Mouse (Mus musculus) myocyte (in vitro differentiated cells): ENCODE results near the gene Nr2f1. TPM values are rescaled to one million over a fixed set of nuclear protein-coding genes. Genes with fewer than 3 reads are reported as not detected.

ENCODE experiments used
- H3K27me3 ChIP-seq: one replicate; pipeline ENCODE4 v1.6.1; 2011; ENCODE audit not compliant: control insufficient read depth, insufficient read depth, insufficient read length
- H3K36me3 ChIP-seq: one replicate; pipeline ENCODE4 v1.6.1; 2011; ENCODE audit not compliant: control insufficient read depth, insufficient read depth
- H3K4me2 ChIP-seq: one replicate; pipeline ENCODE4 v1.6.1; 2011; ENCODE audit warnings: low read depth, control low read depth
- H3K4me3 ChIP-seq: one replicate; pipeline ENCODE4 v1.5.1; 2011; ENCODE audit warnings: mild to moderate bottlenecking, control low read depth, moderate library complexity
- H3K79me2 ChIP-seq: one replicate; pipeline ENCODE4 v1.6.1; 2011; ENCODE audit not compliant: control insufficient read depth, insufficient read depth
- H3ac ChIP-seq: one replicate; pipeline ENCODE4 v1.6.1; 2011; ENCODE audit not compliant: control insufficient read depth, insufficient read length
- CEBPB ChIP-seq: IDR thresholded peaks from 2 replicates; pipeline ENCODE4 v1.6.1; 2011; ENCODE audit warnings: mild to moderate bottlenecking, moderate library complexity; ENCODE audit not compliant: poor library complexity, insufficient read depth, severe bottlenecking
- E2F4 ChIP-seq: IDR thresholded peaks from one replicate; pipeline ENCODE4 v1.6.1; 2011; ENCODE audit warnings: mild to moderate bottlenecking, control low read depth, moderate library complexity; ENCODE audit not compliant: insufficient read depth
- MAX ChIP-seq: IDR thresholded peaks from one replicate; pipeline ENCODE4 v1.6.1; 2011; ENCODE audit warnings: low read depth, mild to moderate bottlenecking, control low read depth
- MYOD1 ChIP-seq, 3 experiments: IDR thresholded peaks; one replicate each; pipeline ENCODE4 v1.6.1; 2011; ENCODE audit warnings: control low read depth in 2 of 3, low read depth in 2 of 3, mild to moderate bottlenecking in 2 of 3, moderate library complexity in 1 of 3; ENCODE audit not compliant: insufficient read length in 2 of 3, control insufficient read depth in 1 of 3
- MYOG ChIP-seq, 3 experiments: IDR thresholded peaks; one replicate each; pipeline ENCODE4 v1.6.1; 2011; ENCODE audit warnings: control low read depth in 2 of 3, low read depth in 2 of 3, mild to moderate bottlenecking in 2 of 3; ENCODE audit not compliant: insufficient read length in 2 of 3, control insufficient read depth in 1 of 3, insufficient read depth in 1 of 3
- POLR2A ChIP-seq: IDR thresholded peaks from one replicate; pipeline ENCODE4 v1.6.1; 2011; ENCODE audit warnings: low read depth, mild to moderate bottlenecking, control low read depth, moderate library complexity; ENCODE audit not compliant: insufficient read length
- POLR2AphosphoS2 ChIP-seq: IDR thresholded peaks from one replicate; pipeline ENCODE4 v1.6.1; 2011; ENCODE audit warnings: low read depth, control low read depth; ENCODE audit not compliant: insufficient read length
- REST ChIP-seq: IDR thresholded peaks from one replicate; pipeline ENCODE4 v1.6.1; 2011; ENCODE audit warnings: mild to moderate bottlenecking, control low read depth, moderate library complexity; ENCODE audit not compliant: insufficient read depth, insufficient read length
- SRF ChIP-seq: IDR thresholded peaks from one replicate; pipeline ENCODE4 v1.6.1; 2011; ENCODE audit warnings: low read depth; ENCODE audit not compliant: control insufficient read depth, insufficient read length
- TCF12 ChIP-seq: IDR thresholded peaks from one replicate; pipeline ENCODE4 v1.6.1; 2011; ENCODE audit warnings: mild to moderate bottlenecking, control low read depth; ENCODE audit not compliant: poor library complexity, insufficient read depth, severe bottlenecking
- TCF3 ChIP-seq: IDR thresholded peaks from one replicate; pipeline ENCODE4 v1.6.1; 2011; ENCODE audit warnings: low read depth, control low read depth; ENCODE audit not compliant: insufficient read length
- USF1 ChIP-seq: IDR thresholded peaks from one replicate; pipeline ENCODE4 v1.6.1; 2011; ENCODE audit warnings: low read depth, mild to moderate bottlenecking, control low read depth, moderate library complexity
- polyA plus RNA-seq: library from polyadenylated mRNA; unstranded; fragments of >200 nt; fragmentation: generic; extraction: Trizol; gene quantifications from one replicate; pipeline ENCODE4 v1.2.1, GENCODE M21; 2012; ENCODE audit warnings: missing spikeins

The Nr2f1 gene
- polyA plus RNA-seq, 1 experiment, result 5.8 TPM

DNA sequence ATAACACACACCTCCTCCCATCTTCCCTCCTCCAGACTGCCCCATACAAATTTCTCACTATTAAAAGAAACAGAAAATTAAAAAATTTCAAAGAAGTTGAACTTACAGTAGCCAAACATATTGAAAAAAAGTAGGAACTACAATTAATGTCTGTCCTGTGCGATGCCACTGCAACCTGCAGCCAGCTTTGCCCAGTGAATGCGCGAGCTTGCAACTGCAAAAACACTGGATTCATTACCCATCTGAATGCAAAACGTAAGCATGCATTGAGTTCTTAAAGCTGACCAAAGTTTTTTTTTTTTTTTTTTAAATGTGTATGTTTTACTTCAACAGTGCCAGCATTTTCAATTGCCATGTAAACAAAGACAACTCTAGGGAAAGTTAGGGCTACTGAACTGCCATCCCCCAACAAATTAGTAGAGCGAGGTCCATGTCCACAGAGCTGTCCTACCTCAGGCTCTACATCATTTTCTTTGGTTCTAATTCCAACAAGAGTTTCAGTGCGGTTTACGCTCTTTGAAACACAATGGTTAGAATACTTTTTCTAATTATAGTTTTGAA is 3.2 kb downstream of the Nr2f1 start:
- no peak for TF ChIP-seq CEBPB
- TF ChIP-seq E2F4, result no peak
- no peak for TF ChIP-seq POLR2A
- no peak for TF ChIP-seq SRF
- no peak for TF ChIP-seq MAX
- no peak for TF ChIP-seq TCF12
- TF ChIP-seq USF1, result no peak
- no peak for TF ChIP-seq MYOG (IDR thresholded peaks at IDR 0.05; ENCODE audit: control insufficient read depth in 1 of 3, insufficient read depth in 1 of 3, insufficient read length in 2 of 3, low read depth in 2 of 3)
- Histone ChIP-seq H3K36me3 (no peaks in the 10 kb centered on the region), H3K27me3 (no peaks in the 10 kb centered on the region), H3ac (no peak overlapping the region), H3K4me3 (no peak overlapping the region), H3K4me2 (no peak overlapping the region), H3K79me2 (peaks cover 10% of the 10 kb centered on the region)

DNA sequence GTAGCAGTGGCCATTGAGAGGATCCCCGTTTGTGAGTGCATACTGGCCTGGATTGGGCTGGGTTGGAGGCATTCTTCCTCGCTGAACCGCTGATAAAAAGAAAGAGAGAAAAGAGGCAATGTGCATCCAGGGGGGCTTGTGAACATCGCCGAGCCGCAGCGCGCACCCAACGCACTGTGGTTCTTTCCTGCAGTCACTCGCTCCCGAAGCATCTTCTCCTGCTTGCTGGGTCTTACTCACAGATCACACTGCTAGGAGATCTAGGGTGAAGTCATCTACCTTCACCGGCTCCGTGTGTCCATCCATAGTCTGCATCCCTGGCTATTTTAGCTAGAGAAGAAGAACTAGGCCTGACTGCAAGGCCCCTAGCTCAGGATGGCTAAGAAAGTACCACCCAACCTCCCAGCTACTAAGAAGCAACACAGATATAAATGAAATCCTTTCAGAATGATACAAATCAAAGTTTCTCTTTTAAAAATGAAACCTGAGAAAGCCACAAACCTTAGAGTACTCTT is 3.9 kb downstream of the Nr2f1 start:
- Histone ChIP-seq H3K4me3 (no peak overlapping the region), H3ac (no peak overlapping the region), H3K36me3 (no peaks in the 10 kb centered on the region), H3K79me2 (peaks cover 10% of the 10 kb centered on the region), H3K4me2 (no peak overlapping the region), H3K27me3 (no peaks in the 10 kb centered on the region)
- no peak for TF ChIP-seq TCF12
- TF ChIP-seq MYOD1 (IDR thresholded peaks at IDR 0.05; ENCODE audit: control insufficient read depth in 1 of 3, insufficient read length in 2 of 3, low read depth in 2 of 3), result no peak
- TF ChIP-seq CEBPB, result no peak
- no peak for TF ChIP-seq TCF3
- no peak for TF ChIP-seq REST

DNA sequence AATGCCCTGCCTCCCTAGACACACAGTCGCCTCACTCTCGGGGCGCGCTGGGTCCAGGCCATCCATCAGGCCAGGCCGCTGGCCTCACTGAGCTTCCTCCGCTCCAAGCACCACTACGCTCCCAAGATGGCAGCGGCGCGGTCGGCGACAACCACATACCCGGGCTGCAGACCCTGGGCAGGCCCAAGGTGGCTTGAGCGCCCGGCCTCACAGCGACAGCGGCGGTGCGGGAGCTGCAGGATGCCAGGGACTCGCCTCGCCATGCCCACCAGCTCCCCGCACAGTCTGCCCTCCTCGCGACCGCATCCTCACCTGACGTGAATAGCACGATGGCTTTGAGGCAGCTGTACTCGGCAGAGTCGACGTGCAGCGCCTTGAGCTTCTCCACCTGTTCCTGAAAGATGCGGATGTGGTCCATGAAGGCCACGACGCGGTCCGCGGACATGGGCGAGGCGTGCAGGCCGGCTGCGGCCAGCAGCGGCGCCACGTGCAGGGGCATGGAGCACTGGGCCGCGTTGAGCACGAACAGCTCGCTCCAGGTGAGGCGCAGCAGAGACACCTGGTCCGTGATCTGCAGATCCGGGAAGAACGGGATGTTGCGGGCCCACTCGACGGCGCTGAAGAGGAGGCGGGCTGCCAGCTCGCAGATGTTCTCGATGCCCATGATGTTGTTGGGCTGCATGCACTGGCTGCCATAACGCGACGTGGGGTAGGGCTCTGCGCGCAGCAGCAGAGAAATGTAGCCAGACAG is 4.5 kb downstream of the Nr2f1 start:
- Histone ChIP-seq H3ac (no peak overlapping the region), H3K4me3 (no peak overlapping the region), H3K36me3 (no peaks in the 10 kb centered on the region), H3K27me3 (no peaks in the 10 kb centered on the region), H3K4me2 (no peak overlapping the region), H3K79me2 (peaks cover 10% of the 10 kb centered on the region)
- TF ChIP-seq CEBPB (no peak), SRF (no peak), MYOD1 (IDR thresholded peaks at IDR 0.05; ENCODE audit: control insufficient read depth in 1 of 3, insufficient read length in 2 of 3, low read depth in 2 of 3) (no peak), POLR2A (no peak), TCF3 (no peak), E2F4 (no peak), USF1 (no peak), MAX (no peak), REST (no peak), MYOG (IDR thresholded peaks at IDR 0.05; ENCODE audit: control insufficient read depth in 1 of 3, insufficient read depth in 1 of 3, insufficient read length in 2 of 3, low read depth in 2 of 3) (no peak), TCF12 (no peak), POLR2AphosphoS2 (no peak)

DNA sequence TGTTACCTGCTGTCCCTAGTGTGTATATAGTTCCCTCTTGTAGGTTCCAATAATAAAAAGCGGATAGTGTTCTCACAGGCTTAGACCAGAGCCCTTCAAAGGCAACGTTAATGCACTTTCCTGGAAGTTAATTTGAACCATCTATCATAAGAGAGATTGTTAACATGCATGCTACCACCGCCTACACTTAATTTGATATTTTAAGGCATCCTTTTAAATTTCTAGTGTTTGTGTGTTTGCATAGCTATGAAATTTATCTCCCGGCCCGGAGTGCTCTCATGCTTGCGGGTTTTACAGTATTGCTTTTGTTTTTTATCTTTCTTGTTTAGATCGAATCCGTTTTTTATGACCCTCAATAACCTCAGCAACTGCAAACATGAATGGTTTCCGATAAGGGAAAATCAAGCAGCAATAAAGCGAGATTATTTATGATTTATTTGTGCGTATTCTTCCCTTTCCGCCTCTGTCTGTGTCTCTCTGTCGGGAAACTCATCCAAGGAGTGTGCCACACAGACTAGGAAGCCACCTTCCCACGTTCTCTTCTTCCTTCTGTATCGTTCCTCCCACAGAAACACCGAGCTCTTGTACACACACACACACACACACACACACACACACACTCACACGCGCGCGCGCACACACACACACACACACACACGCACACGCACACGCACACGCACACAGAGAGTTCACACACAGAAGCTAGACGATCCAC is 5.3 kb downstream of the Nr2f1 start:
- Histone ChIP-seq H3K79me2 (peaks cover 10% of the 10 kb centered on the region), H3K36me3 (no peaks in the 10 kb centered on the region), H3K4me2 (no peak overlapping the region), H3ac (no peak overlapping the region), H3K4me3 (no peak overlapping the region), H3K27me3 (no peaks in the 10 kb centered on the region)
- no peak for TF ChIP-seq SRF
- TF ChIP-seq TCF3, result no peak
- TF ChIP-seq POLR2AphosphoS2, result no peak
- no peak for TF ChIP-seq MYOD1 (IDR thresholded peaks at IDR 0.05; ENCODE audit: control insufficient read depth in 1 of 3, insufficient read length in 2 of 3, low read depth in 2 of 3)
- TF ChIP-seq MAX, result no peak

DNA sequence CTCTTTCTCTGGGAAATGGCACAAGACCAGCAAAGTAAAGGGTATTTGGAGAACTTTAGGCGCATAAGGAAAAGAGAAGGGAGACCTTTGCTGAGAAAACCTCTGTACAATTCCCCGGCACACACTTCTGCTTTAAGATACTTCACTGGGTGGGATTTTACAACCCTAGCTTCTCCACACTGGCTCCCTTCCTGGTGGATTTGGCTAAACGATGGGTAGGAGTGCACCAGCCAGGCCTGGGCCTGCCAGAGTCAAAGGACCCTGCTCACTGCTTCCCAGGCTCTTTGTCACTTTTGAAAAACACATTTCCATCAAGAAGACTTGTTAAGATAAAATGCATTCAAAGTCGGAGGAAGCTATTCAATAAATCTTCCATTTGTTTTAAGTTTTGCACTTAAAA is 6.3 kb downstream of the Nr2f1 start:
- Histone ChIP-seq H3K4me3 (no peak overlapping the region), H3K27me3 (no peaks in the 10 kb centered on the region), H3K4me2 (no peak overlapping the region), H3ac (no peak overlapping the region), H3K79me2 (peaks cover 10% of the 10 kb centered on the region), H3K36me3 (no peaks in the 10 kb centered on the region)
- TF ChIP-seq MYOG (IDR thresholded peaks at IDR 0.05; ENCODE audit: control insufficient read depth in 1 of 3, insufficient read depth in 1 of 3, insufficient read length in 2 of 3, low read depth in 2 of 3) (no peak), USF1 (no peak), TCF3 (no peak), POLR2A (no peak), E2F4 (no peak), POLR2AphosphoS2 (no peak), MAX (no peak), CEBPB (no peak), SRF (no peak), REST (no peak)
